ENCODE assay signal across 8 mouse cellular contexts in genomic region chr1:55363044-55363565, GRCm38 (mm10). TPM values are rescaled to one million over a fixed set of nuclear protein-coding genes. Genes with fewer than 3 reads are reported as not detected.
DNase-seq lines count a peak whose midpoint lies in the region; ATAC-seq and TF ChIP-seq lines count a peak whose summit lies in the region.

Gene Boll, minus strand, starts transcription at chr1:55363469.

- ATAC-seq in hindbrain, embryonic 15.5 days (ENCODE audit: low FRiP score, low read depth), result peak; percentile 81

- H3K36me3 ChIP-seq in hindbrain, embryonic 15.5 days, result no peaks in the 10 kb centered on the region

- peak; percentile 63 for TF ChIP-seq CTCF in gastrocnemius, adult 2 months (IDR thresholded peaks at IDR 0.05)

- H3K9ac ChIP-seq in hindbrain, embryonic 15.5 days, result 0 out of 2 replicates have a peak within 1 kb of the TSS, but pooled peaks have one; percentile 22

- peaks cover 20% of the 10 kb centered on the region for H3K27me3 ChIP-seq in hindbrain, embryonic 15.5 days

- H3K4me1 ChIP-seq in hindbrain, embryonic 15.5 days (replicated peaks), result peaks cover 10% of the 10 kb centered on the region

- H3K4me2 ChIP-seq in hindbrain, embryonic 15.5 days, result peak within 1 kb of the TSS; percentile 74

- H3K27ac ChIP-seq in gastrocnemius, adult 2 months, result no peak within 1 kb of the TSS
- no peak within 1 kb of the TSS for H3K27ac ChIP-seq in hindbrain, embryonic 15.5 days (replicated peaks)

- DNase-seq in T-cell, adult 2 months (ENCODE audit: low spot score), result peak; percentile 87
- DNase-seq in cerebellum, postnatal 4 days (ENCODE audit: low spot score in 2 of 2), result peak; percentile 43 to 82
- DNase-seq in gastrocnemius, adult 2 months, result peak; percentile 77
- DNase-seq in layer of hippocampus, postnatal 25 days (ENCODE audit: extremely low spot score in 1 of 2, low spot score in 1 of 2), result peak; percentile 40 to 68
- peak; percentile 77 for DNase-seq in lung, postnatal 10 days
- DNase-seq in ovary, postnatal 36 days (ENCODE audit: low spot score), result peak; percentile 75
- DNase-seq in thymus, postnatal 10 days (ENCODE audit: low spot score in 2 of 2), result peak; percentile 74 to 87

- intact Hi-C loops in gastrocnemius, adult 2 months (cut with DNase I), result loop anchor here (5.0 kb wide), 1 partner anchor 126 kb away; the partner anchor contains the start of gene Mars2

- peak within 1 kb of the TSS; percentile 75 for H3K4me3 ChIP-seq in gastrocnemius, adult 2 months
- H3K4me3 ChIP-seq in hindbrain, embryonic 15.5 days, result peak within 1 kb of the TSS; percentile 57

- 11% methylated on average over 60 of the region's 68 CpGs for WGBS in hindbrain, embryonic 15.5 days

- no peaks in the 10 kb centered on the region for H3K9me3 ChIP-seq in hindbrain, embryonic 15.5 days

RNA-seq across cellular contexts. Expression of gene Boll, which starts in this region (rescaled TPM):
- total RNA-seq in gastrocnemius, adult 2 months (2021), result not detected
- polyA plus RNA-seq in hindbrain, embryonic 15.5 days (2015; fragmentation: Nextera tagmentation; extraction: Ambion mirVana), result 0.22 TPM in 1 of 2 replicates, not detected in the other
- under 1 TPM; 0.42 to 0.84 TPM for total RNA-seq in layer of hippocampus, postnatal 25 days (2021)

Comparison
In these comparisons a context has a peak if more than half of its experiments do, and no peak if none do; other contexts are left out.
1. Peak in DNase-seq and H3K4me3 ChIP-seq in gastrocnemius, adult 2 months; RNA of the gene not detected or under 1 TPM.
2. Peak in ATAC-seq, H3K4me3 ChIP-seq, H3K9ac ChIP-seq and H3K4me2 ChIP-seq in hindbrain, embryonic 15.5 days; RNA of the gene not detected or under 1 TPM.
3. Peak in DNase-seq in layer of hippocampus, postnatal 25 days; RNA of the gene not detected or under 1 TPM.